ENCODE assay signal across 19 mouse cellular contexts in the genomic region with DNA sequence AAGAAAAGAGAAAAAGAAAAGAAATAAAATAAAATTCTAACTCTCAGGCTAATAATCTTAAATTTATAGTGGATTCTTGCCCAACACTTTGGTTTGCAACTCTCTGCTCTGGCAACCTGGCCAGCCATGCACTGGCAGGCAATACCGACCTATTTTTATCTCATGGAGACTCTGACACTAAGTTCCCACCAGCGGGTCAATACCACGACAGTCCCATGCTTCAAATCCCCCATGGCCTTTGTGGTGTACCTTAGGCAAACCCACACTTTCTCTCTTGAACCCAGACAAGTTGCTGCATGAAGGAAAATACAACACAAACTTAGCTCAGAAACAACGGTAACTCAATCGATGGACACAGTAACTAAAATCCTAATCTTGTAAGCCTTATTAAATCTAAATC.
"Had no signal": no experiment of that assay in that cellular context is flagged by ENCODE, and none has a peak within 500 bp of the region (broad histone marks: within the 10 kb centered on the region; RNA-seq: fewer than 3 reads in every experiment).

No protein-coding gene starts in this region.

- H3K4me2 ChIP-seq: lung, embryonic 14.5 days; midbrain, embryonic 12.5 days; neural tube, embryonic 13.5 days; neural tube, embryonic 15.5 days had no signal

- H3K27me3 ChIP-seq: midbrain, embryonic 12.5 days; neural tube, embryonic 13.5 days; neural tube, embryonic 15.5 days had no signal

- H3K4me1 ChIP-seq: midbrain, embryonic 10.5 days; midbrain, embryonic 12.5 days; neural tube, embryonic 13.5 days; neural tube, embryonic 15.5 days had no signal

- H3K36me3 ChIP-seq: midbrain, embryonic 10.5 days; midbrain, embryonic 12.5 days; neural tube, embryonic 13.5 days; neural tube, embryonic 15.5 days had no signal

- H3K9me3 ChIP-seq: midbrain, embryonic 10.5 days; midbrain, embryonic 12.5 days; neural tube, embryonic 13.5 days; neural tube, embryonic 15.5 days had no signal

- H3K4me3 ChIP-seq: midbrain, embryonic 10.5 days; midbrain, embryonic 12.5 days; myocyte; neural tube, embryonic 13.5 days; neural tube, embryonic 15.5 days had no signal

- DNase-seq: lung, adult 18-20 months; lung, embryonic 14.5 days; lung, postnatal 10 days; lung, postnatal 4 days; midbrain, embryonic 14.5 days; retina, postnatal 1 day; right cerebral cortex, adult 18-20 months; right cerebral cortex, postnatal 25 days; right cerebral cortex, postnatal 4 days; spleen, adult 18-20 months; thymus, adult 2 months; thymus, postnatal 25 days; thymus, postnatal 4 days had no signal

- H3K9ac ChIP-seq: lung, embryonic 14.5 days; midbrain, embryonic 12.5 days; neural tube, embryonic 13.5 days; neural tube, embryonic 15.5 days had no signal

- ATAC-seq: midbrain, embryonic 16.5 days had no signal

- H3K27ac ChIP-seq: midbrain, embryonic 10.5 days; midbrain, embryonic 12.5 days; neural tube, embryonic 13.5 days; neural tube, embryonic 15.5 days had no signal
